Comparison of ENCODE assay signal across 11 mouse cellular contexts in genomic region chrX:103879329-103879935, GRCm38 (mm10). TPM values are rescaled to one million over a fixed set of nuclear protein-coding genes. Genes with fewer than 3 reads are reported as not detected.
DNase-seq lines count a peak whose midpoint lies in the region; ATAC-seq and TF ChIP-seq lines count a peak whose summit lies in the region.
"Had no signal": no experiment of that assay in that cellular context is flagged by ENCODE, and none has a peak within 500 bp of the region (broad histone marks: within the 10 kb centered on the region; RNA-seq: fewer than 3 reads in every experiment).

No protein-coding gene starts in this region.

- no peak for DNase-seq in heart, adult 2 months
- DNase-seq in layer of hippocampus, postnatal 10 days (ENCODE audit: low spot score in 2 of 2) = no peak
- DNase-seq in adipocyte (ENCODE audit: low spot score) = no peak
- DNase-seq: cerebellum, adult 9-10 months; kidney, adult 11 months; liver, postnatal 0 days had no signal

- H3K27ac ChIP-seq in heart, embryonic 13.5 days (replicated peaks) = no peak overlapping the region
- no peak overlapping the region for H3K27ac ChIP-seq in heart, adult 2 months
- no peak overlapping the region for H3K27ac ChIP-seq in embryonic facial prominence, embryonic 13.5 days
- no peak overlapping the region for H3K27ac ChIP-seq in hindbrain, embryonic 13.5 days
- H3K27ac ChIP-seq in midbrain, embryonic 16.5 days (ENCODE audit: low read length) = no peak overlapping the region

- H3K4me3 ChIP-seq in heart, embryonic 13.5 days = peak overlapping the region; percentile 17
- no peak overlapping the region for H3K4me3 ChIP-seq in heart, adult 2 months
- H3K4me3 ChIP-seq in embryonic facial prominence, embryonic 13.5 days = peak overlapping the region; percentile 20
- H3K4me3 ChIP-seq in hindbrain, embryonic 13.5 days = peak overlapping the region; percentile 22; the same call in 1 of the 2 replicates
- H3K4me3 ChIP-seq in midbrain, embryonic 16.5 days (ENCODE audit: low read depth, low read length) = no peak overlapping the region

- TF ChIP-seq EP300 in heart, adult 2 months (IDR thresholded peaks at IDR 0.05; ENCODE audit: insufficient read depth, low read depth, low read length) = no peak

- no peak overlapping the region for H3K9ac ChIP-seq in heart, embryonic 13.5 days
- H3K9ac ChIP-seq in heart, adult 2 months (ENCODE audit: low read depth, low read length) = no peak overlapping the region
- H3K9ac ChIP-seq in embryonic facial prominence, embryonic 13.5 days = no peak overlapping the region
- H3K9ac ChIP-seq in hindbrain, embryonic 13.5 days = no peak overlapping the region
- H3K9ac ChIP-seq in midbrain, embryonic 16.5 days (ENCODE audit: low read depth, low read length) = 0 out of 2 replicates have a peak overlapping the region, but pooled peaks have one; percentile 25
- H3K9ac ChIP-seq: liver, postnatal 0 days had no signal

- ATAC-seq in heart, embryonic 13.5 days (ENCODE audit: extremely low read depth, insufficient number of reproducible peaks, low FRiP score, low TSS enrichment) = no peak
- ATAC-seq in embryonic facial prominence, embryonic 13.5 days (ENCODE audit: insufficient number of reproducible peaks, insufficient read depth, low FRiP score, low TSS enrichment, low read depth) = 0 out of 2 replicates have a peak, but pooled peaks have one; percentile 43
- peak; percentile 43; the same call in 1 of the 2 replicates for ATAC-seq in hindbrain, embryonic 13.5 days (ENCODE audit: low FRiP score)
- ATAC-seq in midbrain, embryonic 16.5 days = peak; percentile 42; the same call in 1 of the 2 replicates
- ATAC-seq in inflammation-experienced regulatory T-cells, adult 6 months = no peak
- ATAC-seq: liver, postnatal 0 days had no signal

- peaks cover 58% of the 10 kb centered on the region for H3K27me3 ChIP-seq in heart, embryonic 13.5 days (replicated peaks)
- no peaks in the 10 kb centered on the region for H3K27me3 ChIP-seq in heart, adult 2 months (ENCODE audit: control insufficient read depth, insufficient read depth, low read length)
- peaks cover 41% of the 10 kb centered on the region for H3K27me3 ChIP-seq in embryonic facial prominence, embryonic 13.5 days
- H3K27me3 ChIP-seq in hindbrain, embryonic 13.5 days = peaks cover 63% of the 10 kb centered on the region
- peaks cover 26% of the 10 kb centered on the region for H3K27me3 ChIP-seq in midbrain, embryonic 16.5 days (ENCODE audit: control insufficient read depth, insufficient read depth, low read depth, low read length)

- H3K79me2 ChIP-seq in heart, adult 2 months (replicated peaks; ENCODE audit: control insufficient read depth, insufficient read depth, low read length) = no peaks in the 10 kb centered on the region

- no peaks in the 10 kb centered on the region for H3K36me3 ChIP-seq in heart, embryonic 13.5 days
- H3K36me3 ChIP-seq in heart, adult 2 months (ENCODE audit: control insufficient read depth, insufficient read depth, low read length) = no peaks in the 10 kb centered on the region
- no peaks in the 10 kb centered on the region for H3K36me3 ChIP-seq in embryonic facial prominence, embryonic 13.5 days
- no peaks in the 10 kb centered on the region for H3K36me3 ChIP-seq in hindbrain, embryonic 13.5 days
- no peaks in the 10 kb centered on the region for H3K36me3 ChIP-seq in midbrain, embryonic 16.5 days (ENCODE audit: control insufficient read depth, insufficient read depth, low read length)

- WGBS in heart, embryonic 13.5 days = 20% methylated on average over 15 of the region's 24 CpGs
- WGBS in heart, adult 2 months = 23% methylated on average over 24 of the region's 24 CpGs
- 33% methylated on average over 24 of the region's 24 CpGs for WGBS in embryonic facial prominence, embryonic 13.5 days
- WGBS in hindbrain, embryonic 13.5 days = 25% methylated on average over 19 of the region's 24 CpGs
- 36% methylated on average over 11 of the region's 24 CpGs for WGBS in midbrain, embryonic 16.5 days

- no peaks in the 10 kb centered on the region for H3K4me1 ChIP-seq in heart, embryonic 13.5 days
- H3K4me1 ChIP-seq in heart, adult 2 months (ENCODE audit: control insufficient read depth, insufficient read depth, low read length) = no peaks in the 10 kb centered on the region
- H3K4me1 ChIP-seq in embryonic facial prominence, embryonic 13.5 days = no peaks in the 10 kb centered on the region
- H3K4me1 ChIP-seq in hindbrain, embryonic 13.5 days (replicated peaks) = no peaks in the 10 kb centered on the region
- no peaks in the 10 kb centered on the region for H3K4me1 ChIP-seq in midbrain, embryonic 16.5 days (ENCODE audit: control insufficient read depth, insufficient read depth, low read length)

- H3K4me2 ChIP-seq in heart, embryonic 13.5 days = peak overlapping the region; percentile 51
- peak overlapping the region; percentile 48 for H3K4me2 ChIP-seq in embryonic facial prominence, embryonic 13.5 days
- H3K4me2 ChIP-seq in hindbrain, embryonic 13.5 days = peak overlapping the region; percentile 47
- peak overlapping the region; percentile 46 for H3K4me2 ChIP-seq in midbrain, embryonic 16.5 days (ENCODE audit: low read length)

- TF ChIP-seq CTCF in heart, adult 2 months (IDR thresholded peaks at IDR 0.05) = no peak

- H3K9me3 ChIP-seq in heart, embryonic 13.5 days = no peaks in the 10 kb centered on the region
- no peaks in the 10 kb centered on the region for H3K9me3 ChIP-seq in embryonic facial prominence, embryonic 13.5 days
- no peaks in the 10 kb centered on the region; the same call in 1 of the 2 replicates for H3K9me3 ChIP-seq in hindbrain, embryonic 13.5 days
- no peaks in the 10 kb centered on the region; the same call in 1 of the 2 replicates for H3K9me3 ChIP-seq in midbrain, embryonic 16.5 days (replicated peaks; ENCODE audit: control insufficient read depth, low read length, poor library complexity, severe bottlenecking)

- TF ChIP-seq POLR2A in heart, adult 2 months (IDR thresholded peaks at IDR 0.05; ENCODE audit: insufficient read depth, low read depth, low read length) = no peak

- intact Hi-C loops in heart, adult 2 months (cut with DNase I) = no loop called here

RNA-seq across cellular contexts. Expression of gene Slc16a2, which starts 57.6 kb away (rescaled TPM):
- polyA plus RNA-seq in heart, embryonic 13.5 days (2015; fragmentation: Nextera tagmentation; extraction: Ambion mirVana) = 13.9 and 14.4 TPM in 2 replicates
- total RNA-seq in heart, adult 2 months (2021) = 1 to 10 TPM; 7.3 to 7.8 TPM
- 12.8 and 18.5 TPM in 2 replicates for polyA plus RNA-seq in heart, adult 2 months (2012; rRNA removed)
- 14.8 and 16.5 TPM in 2 replicates for polyA plus RNA-seq in embryonic facial prominence, embryonic 13.5 days (2015; fragmentation: Nextera tagmentation; extraction: Ambion mirVana)
- 19.5 and 22.3 TPM in 2 replicates for polyA plus RNA-seq in hindbrain, embryonic 13.5 days (2015; fragmentation: Nextera tagmentation; extraction: Ambion mirVana)
- polyA plus RNA-seq in midbrain, embryonic 16.5 days (2015; fragmentation: Nextera tagmentation; extraction: Ambion mirVana) = 27.0 and 29.8 TPM in 2 replicates
- under 1 TPM in 2 of 3 experiments, not detected in 1; 0.21 to 0.70 TPM for polyA plus RNA-seq in inflammation-experienced regulatory T-cells, adult 6 months (2017; shearing (Covaris generic))
- 10 to 100 TPM; 83.3 to 92.3 TPM for total RNA-seq in layer of hippocampus, postnatal 10 days (2021)

Comparison
In these comparisons a context has a peak if more than half of its experiments do, and no peak if none do; other contexts are left out.
1. H3K4me3 ChIP-seq: peak in heart, embryonic 13.5 days (single experiment), embryonic facial prominence, embryonic 13.5 days (single experiment) and hindbrain, embryonic 13.5 days (single experiment); none in heart, adult 2 months (single experiment) and midbrain, embryonic 16.5 days (single experiment).
2. ATAC-seq: peak in embryonic facial prominence, embryonic 13.5 days (single experiment), hindbrain, embryonic 13.5 days (single experiment) and midbrain, embryonic 16.5 days (single experiment); none in heart, embryonic 13.5 days (single experiment) and inflammation-experienced regulatory T-cells, adult 6 months (single experiment).
3. Peak in every context shown above with its lines, with median percentiles within 50 percentile points of each other: H3K4me2 ChIP-seq.